ENCODE assay signal across 35 mouse cellular contexts in genomic region chr17:13899241-13899640, GRCm38 (mm10). TPM values are rescaled to one million over a fixed set of nuclear protein-coding genes. Genes with fewer than 3 reads are reported as not detected.
DNase-seq lines count a peak whose midpoint lies in the region; ATAC-seq and TF ChIP-seq lines count a peak whose summit lies in the region.
"Had no signal": no experiment of that assay in that cellular context is flagged by ENCODE, and none has a peak within 500 bp of the region (broad histone marks: within the 10 kb centered on the region; RNA-seq: fewer than 3 reads in every experiment).

No protein-coding gene starts in this region.

- peak overlapping the region; percentile 49 for H3K27ac ChIP-seq in gastrocnemius, adult 2 months
- no peak overlapping the region for H3K27ac ChIP-seq in midbrain, embryonic 15.5 days
- no peak overlapping the region for H3K27ac ChIP-seq in midbrain, embryonic 10.5 days (replicated peaks)
- H3K27ac ChIP-seq: forebrain, embryonic 13.5 days; heart, embryonic 13.5 days; hindbrain, embryonic 12.5 days; macrophage had no signal

- peaks cover 30% of the 10 kb centered on the region for H3K36me3 ChIP-seq in midbrain, embryonic 15.5 days (replicated peaks)
- peaks cover 77% of the 10 kb centered on the region for H3K36me3 ChIP-seq in midbrain, embryonic 10.5 days
- H3K36me3 ChIP-seq: G1E had no signal

- peak; percentile 14; the same call in 1 of the 2 replicates for ATAC-seq in midbrain, embryonic 15.5 days (replicated peaks)
- ATAC-seq: forebrain, embryonic 13.5 days; inflammation-experienced regulatory T-cells, adult 6 months had no signal

- H3K4me3 ChIP-seq in gastrocnemius, adult 2 months: no peak overlapping the region
- H3K4me3 ChIP-seq in midbrain, embryonic 15.5 days: no peak overlapping the region
- no peak overlapping the region for H3K4me3 ChIP-seq in midbrain, embryonic 10.5 days
- H3K4me3 ChIP-seq: erythroblast, embryonic 14.5 days; forebrain, embryonic 13.5 days; heart, embryonic 13.5 days; hindbrain, embryonic 12.5 days; myocyte had no signal

- TF ChIP-seq CTCF in gastrocnemius, adult 2 months (IDR thresholded peaks at IDR 0.05): no peak

- no peaks in the 10 kb centered on the region for H3K9me3 ChIP-seq in midbrain, embryonic 15.5 days
- H3K9me3 ChIP-seq in midbrain, embryonic 10.5 days (replicated peaks): no peaks in the 10 kb centered on the region
- H3K9me3 ChIP-seq: forebrain, embryonic 13.5 days; G1E; heart, embryonic 13.5 days; hindbrain, embryonic 12.5 days had no signal

- 96% methylated on average over 7 of the region's 7 CpGs for WGBS in midbrain, embryonic 15.5 days
- 90% methylated on average over 7 of the region's 7 CpGs for WGBS in midbrain, embryonic 10.5 days

- no peak overlapping the region for H3K4me2 ChIP-seq in midbrain, embryonic 15.5 days
- H3K4me2 ChIP-seq: forebrain, embryonic 13.5 days; heart, embryonic 13.5 days; hindbrain, embryonic 12.5 days had no signal

- no peaks in the 10 kb centered on the region for H3K27me3 ChIP-seq in midbrain, embryonic 15.5 days (replicated peaks)
- no peaks in the 10 kb centered on the region for H3K27me3 ChIP-seq in midbrain, embryonic 10.5 days (ENCODE audit: low read depth, poor library complexity, severe bottlenecking)
- H3K27me3 ChIP-seq: CH12.LX; forebrain, embryonic 13.5 days; heart, embryonic 13.5 days; hindbrain, embryonic 12.5 days had no signal

- DNase-seq in gastrocnemius, adult 2 months: peak; percentile 43
- DNase-seq in gastrocnemius, postnatal 25 days: no peak
- DNase-seq in midbrain, embryonic 10.5 days (ENCODE audit: low spot score): no peak
- DNase-seq in adrenal gland, postnatal 14 days: peak; percentile 72
- DNase-seq in spleen, postnatal 10 days (ENCODE audit: low spot score in 2 of 2): no peak
- no peak for DNase-seq in lung, postnatal 10 days
- DNase-seq: B cell, adult 2 months; cerebellum, adult 9-11 months; gastrocnemius, postnatal 14 days; heart, adult 18-20 months; heart, postnatal 14 days; kidney, adult 18-20 months; layer of hippocampus, adult 9-11 months; thymus, postnatal 14 days had no signal

- H3K9ac ChIP-seq in midbrain, embryonic 15.5 days: no peak overlapping the region
- H3K9ac ChIP-seq: forebrain, embryonic 13.5 days; heart, embryonic 13.5 days; hindbrain, embryonic 12.5 days had no signal

- intact Hi-C loops in gastrocnemius, adult 2 months (cut with DNase I): no loop called here

- H3K4me1 ChIP-seq in midbrain, embryonic 15.5 days: no peaks in the 10 kb centered on the region
- H3K4me1 ChIP-seq in midbrain, embryonic 10.5 days: no peaks in the 10 kb centered on the region
- H3K4me1 ChIP-seq: forebrain, embryonic 13.5 days; hindbrain, embryonic 12.5 days had no signal

RNA-seq across cellular contexts. Expression of gene Gm7168, which starts 48.9 kb away (rescaled TPM):
- not detected for total RNA-seq in gastrocnemius, adult 2 months (2021)
- total RNA-seq in gastrocnemius, postnatal 25 days (2021): not detected
- polyA plus RNA-seq in midbrain, embryonic 15.5 days (2015; fragmentation: Nextera tagmentation; extraction: Ambion mirVana): not detected in 2 replicates
- not detected in 2 replicates for polyA plus RNA-seq in midbrain, embryonic 10.5 days (2016; fragmentation: Nextera tagmentation; extraction: Ambion mirVana)
- total RNA-seq in adrenal gland, postnatal 14 days (2021): not detected in 2 replicates
- total RNA-seq: CH12.LX; gastrocnemius, postnatal 14 days; heart, postnatal 14 days; left cerebral cortex, adult 18-20 months; left cerebral cortex, postnatal 25 days had no signal
- polyA plus RNA-seq: cortical plate, adult 2 months; embryonic facial prominence, embryonic 11.5 days; erythroblast, embryonic 14.5 days; forebrain, embryonic 13.5 days; G1E; heart, embryonic 13.5 days; hindbrain, embryonic 12.5 days; inflammation-experienced regulatory T-cells, adult 6 months; kidney, embryonic 16.5 days; large intestine, adult 2 months; liver, embryonic 16.5 days; lung, embryonic 16.5 days; macrophage; myocyte; neural tube, embryonic 14.5 days; spleen, adult 2 months; stomach, embryonic 14.5 days had no signal

Comparison
In these comparisons a context has a peak if more than half of its experiments do, and no peak if none do; other contexts are left out.
1. DNase-seq: peak in gastrocnemius, adult 2 months (single experiment) and adrenal gland, postnatal 14 days (single experiment); none in gastrocnemius, postnatal 25 days (single experiment), midbrain, embryonic 10.5 days (single experiment), spleen, postnatal 10 days (0 of 2) and lung, postnatal 10 days (single experiment).